Mouse (Mus musculus) kidney, embryonic 15.5 days (tissue): Measurements from ENCODE around the gene Sgms1. TPM values are rescaled to one million over a fixed set of nuclear protein-coding genes. Genes with fewer than 3 reads are reported as not detected.

Experiments
- ATAC-seq: fragments of 200-750 bp; cut with Nextera tagmentation; replicated peaks from 2 replicates; pipeline ENCODE4 v1.8.0; 2017; ENCODE audit warnings: moderate TSS enrichment; ENCODE audit not compliant: low FRiP score
- H3K27ac ChIP-seq: fragments of 300-500 bp; sonication (generic); 2 replicates; pipeline ENCODE4 v1.5.1; 2015; ENCODE audit warnings: mild to moderate bottlenecking, inconsistent platforms
- H3K27me3 ChIP-seq: fragments of 300-500 bp; sonication (generic); 2 replicates; pipeline ENCODE4 v1.6.1; 2015; ENCODE audit warnings: inconsistent platforms
- H3K36me3 ChIP-seq: fragments of 300-500 bp; sonication (generic); 2 replicates; pipeline ENCODE4 v1.6.1; 2015; ENCODE audit warnings: inconsistent platforms
- H3K4me1 ChIP-seq: fragments of 300-500 bp; sonication (generic); 2 replicates; pipeline ENCODE4 v1.6.1; 2015; ENCODE audit warnings: inconsistent platforms
- H3K4me2 ChIP-seq: fragments of 300-500 bp; sonication (generic); 2 replicates; pipeline ENCODE4 v1.6.1; 2015; ENCODE audit warnings: moderate library complexity, mild to moderate bottlenecking, inconsistent platforms
- H3K4me3 ChIP-seq: fragments of 300-500 bp; sonication (generic); replicated peaks from 2 replicates; pipeline ENCODE4 v1.5.1; 2015; ENCODE audit warnings: mild to moderate bottlenecking, inconsistent platforms
- H3K9ac ChIP-seq: fragments of 300-500 bp; sonication (generic); 2 replicates; pipeline ENCODE4 v1.6.1; 2015; ENCODE audit warnings: mild to moderate bottlenecking, inconsistent platforms
- H3K9me3 ChIP-seq: fragments of 300-500 bp; sonication (generic); replicated peaks from 2 replicates; pipeline ENCODE4 v1.6.1; 2016; ENCODE audit warnings: inconsistent platforms
- WGBS: fragments of 180-500 bp; shearing (Covaris S2); methylation state at CpG from one replicate; pipeline ENCODE4 v1.1.7; 2015; ENCODE audit warnings: mixed read lengths; 5-methylcytosine and 5-hydroxymethylcytosine counted together
- polyA plus RNA-seq: library from polyadenylated mRNA; unstranded; fragments of >200 nt; fragmentation: Nextera tagmentation; extraction: Ambion mirVana; gene quantifications from 2 replicates; pipeline ENCODE4 v1.2.1, GENCODE M21; 2015

Sgms1 gene
- polyA plus RNA-seq, 1 experiment from 2014 or later, result 57.0 TPM

- H3K27ac ChIP-seq, result peak overlapping the region; percentile 89
- peaks cover 4% of the 10 kb centered on the region; the same call in 1 of the 2 replicates for H3K36me3 ChIP-seq
- H3K27me3 ChIP-seq, result no peaks in the 10 kb centered on the region
- peaks cover 84% of the 10 kb centered on the region for H3K4me1 ChIP-seq
- no peaks in the 10 kb centered on the region for H3K9me3 ChIP-seq
- peak; percentile 86 for ATAC-seq
- H3K9ac ChIP-seq, result no peak overlapping the region
- 3% methylated on average over 3 of the region's 3 CpGs for WGBS
- no peak overlapping the region for H3K4me3 ChIP-seq
- H3K4me2 ChIP-seq, result 0 out of 2 replicates have a peak overlapping the region, but pooled peaks have one; percentile 31
These were observed 43.3 kb downstream of the Sgms1 start for GRCm38 (mm10) chr19:32346176-32346575.

GRCm38 (mm10) chr19:32345181-32345745, 44.3 kb downstream of the Sgms1 start:
- Histone ChIP-seq H3K9ac (no peak overlapping the region), H3K36me3 (0 out of 2 replicates have a peak, but pooled peaks cover under 1% of the 10 kb centered on the region), H3K4me1 (peaks cover 84% of the 10 kb centered on the region), H3K27me3 (no peaks in the 10 kb centered on the region), H3K4me2 (no peak overlapping the region), H3K4me3 (no peak overlapping the region), H3K9me3 (no peaks in the 10 kb centered on the region), H3K27ac (peak overlapping the region; percentile 89)
- no peak for ATAC-seq
- 84% methylated on average over 6 of the region's 6 CpGs for WGBS

- Histone ChIP-seq H3K27me3 (no peaks in the 10 kb centered on the region), H3K4me3 (peak overlapping the region; percentile 14; the same call in 1 of the 2 replicates), H3K27ac (peak overlapping the region; percentile 66; the same call in 1 of the 2 replicates), H3K4me1 (peaks cover 80% of the 10 kb centered on the region), H3K9ac (no peak overlapping the region), H3K36me3 (no peaks in the 10 kb centered on the region), H3K9me3 (no peaks in the 10 kb centered on the region), H3K4me2 (peak overlapping the region; percentile 48)
- ATAC-seq, result peak; percentile 52; the same call in 1 of the 2 replicates
- 18% methylated on average over 4 of the region's 4 CpGs for WGBS
These were observed 44.8 kb downstream of the Sgms1 start for GRCm38 (mm10) chr19:32344738-32345121.

DNA sequence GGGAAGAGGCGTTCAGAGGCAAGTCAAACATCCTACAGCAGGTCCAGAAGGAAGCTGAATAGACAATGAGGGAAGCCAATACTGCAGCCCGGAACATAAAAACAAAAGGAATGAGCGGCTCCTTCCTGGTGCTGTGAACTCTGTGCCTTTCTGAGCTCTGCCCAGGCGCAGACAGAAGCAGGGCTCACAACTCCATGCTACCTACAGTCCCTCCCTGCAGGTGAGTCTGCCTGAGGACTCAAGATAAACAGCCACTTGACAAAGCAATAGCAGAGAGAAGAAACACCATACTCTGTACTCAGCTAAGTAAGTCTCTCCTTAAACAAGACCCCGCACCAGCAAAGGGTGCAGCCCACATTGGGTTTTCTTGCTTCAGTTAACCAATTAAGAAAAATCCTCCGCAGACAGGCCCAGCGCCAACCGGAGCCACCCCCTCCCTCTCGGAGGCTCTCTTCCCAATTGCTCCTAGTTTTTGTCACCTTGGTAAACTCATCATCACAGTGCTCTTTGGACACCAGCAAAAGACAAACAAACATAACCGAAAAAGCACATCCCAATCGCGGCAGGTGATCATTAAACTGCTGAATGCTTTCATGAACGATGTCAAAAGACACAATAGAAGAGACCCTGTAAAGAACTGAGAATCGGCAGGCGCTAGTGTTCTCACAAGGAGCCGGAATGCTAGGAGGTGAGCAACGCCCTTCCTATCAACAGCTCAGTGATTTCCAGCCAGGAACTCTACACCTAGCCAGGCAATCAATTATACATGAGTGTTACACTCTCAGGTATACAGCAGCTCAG, 45.4 kb downstream of the Sgms1 start:
- WGBS, result 10% methylated on average over 17 of the region's 17 CpGs
- 0 out of 2 replicates have a peak overlapping the region, but pooled peaks have one; percentile 2 for H3K9ac ChIP-seq
- peaks cover 78% of the 10 kb centered on the region for H3K4me1 ChIP-seq

GRCm38 (mm10) chr19:32342436-32342835, 47.1 kb downstream of the Sgms1 start:
- no peak for ATAC-seq
- Histone ChIP-seq H3K36me3 (no peaks in the 10 kb centered on the region), H3K27ac (no peak overlapping the region), H3K9me3 (no peaks in the 10 kb centered on the region), H3K4me2 (no peak overlapping the region), H3K4me1 (peaks cover 66% of the 10 kb centered on the region), H3K4me3 (no peak overlapping the region), H3K27me3 (no peaks in the 10 kb centered on the region), H3K9ac (no peak overlapping the region)
- WGBS, result 82% methylated on average over 5 of the region's 5 CpGs

More for the DNA sequence above, 45.4 kb downstream of the Sgms1 start:
- peak overlapping the region; percentile 48 for H3K4me2 ChIP-seq
- H3K27me3 ChIP-seq, result no peaks in the 10 kb centered on the region
- H3K36me3 ChIP-seq, result no peaks in the 10 kb centered on the region
- peak overlapping the region; percentile 14 for H3K4me3 ChIP-seq
- H3K9me3 ChIP-seq, result no peaks in the 10 kb centered on the region
- peak overlapping the region; percentile 66 for H3K27ac ChIP-seq
- ATAC-seq, result no peak; the same call in 1 of the 2 replicates

DNA sequence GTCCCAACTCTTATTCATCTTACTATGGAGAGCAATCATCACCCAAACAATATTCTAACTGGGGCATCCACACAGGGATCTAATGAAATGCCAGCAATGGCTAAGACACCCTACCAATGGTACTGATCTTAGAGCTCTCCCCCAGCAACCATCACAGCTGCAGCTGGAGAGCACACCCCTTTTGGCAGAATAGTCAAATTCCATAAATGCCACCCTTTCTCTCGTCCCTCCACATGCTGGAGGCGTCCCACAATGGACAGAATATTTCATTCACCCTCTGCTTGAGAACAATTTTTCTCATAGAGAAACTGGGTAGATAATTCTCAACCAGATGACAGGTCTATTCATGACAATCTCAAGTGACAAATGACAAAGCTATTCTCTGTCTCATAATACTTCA, 48.4 kb downstream of the Sgms1 start:
- H3K9ac ChIP-seq, result no peak overlapping the region
- H3K4me1 ChIP-seq, result peaks cover 56% of the 10 kb centered on the region
- no peaks in the 10 kb centered on the region for H3K27me3 ChIP-seq
- no peaks in the 10 kb centered on the region for H3K9me3 ChIP-seq
- H3K4me3 ChIP-seq, result no peak overlapping the region
- no peak overlapping the region for H3K27ac ChIP-seq
- no peak overlapping the region for H3K4me2 ChIP-seq
- no peaks in the 10 kb centered on the region for H3K36me3 ChIP-seq
- no peak for ATAC-seq
- 64% methylated on average over 2 of the region's 2 CpGs for WGBS

- H3K4me1 ChIP-seq, result peaks cover 46% of the 10 kb centered on the region
- no peaks in the 10 kb centered on the region for H3K9me3 ChIP-seq
- no peak overlapping the region for H3K27ac ChIP-seq
- H3K4me2 ChIP-seq, result no peak overlapping the region
- H3K27me3 ChIP-seq, result no peaks in the 10 kb centered on the region
- H3K9ac ChIP-seq, result no peak overlapping the region
- no peak for ATAC-seq
- no peaks in the 10 kb centered on the region for H3K36me3 ChIP-seq
- 88% methylated on average over 5 of the region's 5 CpGs for WGBS
- H3K4me3 ChIP-seq, result no peak overlapping the region
These were observed 49.3 kb downstream of the Sgms1 start for GRCm38 (mm10) chr19:32340168-32340567.

DNA sequence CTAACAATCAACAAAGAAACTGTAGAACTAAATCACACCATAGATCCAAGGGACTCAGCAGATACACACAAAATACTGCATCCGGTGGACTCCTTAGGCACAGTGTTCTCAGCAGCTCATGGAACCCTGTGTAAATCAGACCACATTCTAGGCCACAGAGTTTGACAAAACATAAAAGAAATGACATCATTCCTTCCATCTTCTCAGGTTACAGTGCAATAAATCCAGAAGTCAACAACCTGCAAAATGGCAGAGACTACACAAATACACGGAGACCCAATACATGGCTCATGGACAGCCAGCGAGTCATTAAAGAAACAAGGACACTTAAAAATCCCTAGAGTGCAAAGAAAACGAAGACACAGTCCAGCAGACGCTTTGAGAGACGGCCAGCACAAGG, 51.8 kb downstream of the Sgms1 start:
- peak; percentile 90 for ATAC-seq
- H3K36me3 ChIP-seq, result no peaks in the 10 kb centered on the region
- no peak overlapping the region for H3K4me2 ChIP-seq
- no peaks in the 10 kb centered on the region for H3K27me3 ChIP-seq
- 11% methylated on average over 6 of the region's 6 CpGs for WGBS
- H3K4me3 ChIP-seq, result no peak overlapping the region
- H3K9ac ChIP-seq, result no peak overlapping the region
- H3K4me1 ChIP-seq, result peaks cover 24% of the 10 kb centered on the region
- peak overlapping the region; percentile 82 for H3K27ac ChIP-seq
- H3K9me3 ChIP-seq, result no peaks in the 10 kb centered on the region

DNA sequence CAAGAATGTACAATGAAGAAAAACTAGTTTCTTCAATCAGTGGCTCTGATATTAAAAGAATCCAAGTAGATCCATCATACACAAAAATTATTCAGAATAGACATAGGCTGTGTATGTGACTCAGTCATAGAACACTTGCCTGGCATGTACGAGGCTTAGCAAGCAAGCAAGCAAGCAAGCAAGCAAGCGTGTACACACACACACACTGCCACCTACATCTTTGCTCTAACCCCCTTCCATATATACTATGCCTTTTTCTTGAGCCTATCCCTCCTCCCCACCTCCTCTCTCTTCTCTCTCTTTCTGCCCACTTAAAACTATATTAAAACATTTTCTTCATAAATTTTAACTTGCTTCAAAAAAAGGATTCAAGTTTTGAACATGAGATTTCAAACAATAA, 54.8 kb downstream of the Sgms1 start:
- Histone ChIP-seq H3K4me2 (no peak overlapping the region), H3K27me3 (no peaks in the 10 kb centered on the region), H3K4me3 (no peak overlapping the region), H3K4me1 (peaks cover 9% of the 10 kb centered on the region), H3K9me3 (no peaks in the 10 kb centered on the region), H3K36me3 (no peaks in the 10 kb centered on the region), H3K9ac (no peak overlapping the region), H3K27ac (no peak overlapping the region)
- no peak for ATAC-seq
- WGBS, result 95% methylated on average over 2 of the region's 2 CpGs

DNA sequence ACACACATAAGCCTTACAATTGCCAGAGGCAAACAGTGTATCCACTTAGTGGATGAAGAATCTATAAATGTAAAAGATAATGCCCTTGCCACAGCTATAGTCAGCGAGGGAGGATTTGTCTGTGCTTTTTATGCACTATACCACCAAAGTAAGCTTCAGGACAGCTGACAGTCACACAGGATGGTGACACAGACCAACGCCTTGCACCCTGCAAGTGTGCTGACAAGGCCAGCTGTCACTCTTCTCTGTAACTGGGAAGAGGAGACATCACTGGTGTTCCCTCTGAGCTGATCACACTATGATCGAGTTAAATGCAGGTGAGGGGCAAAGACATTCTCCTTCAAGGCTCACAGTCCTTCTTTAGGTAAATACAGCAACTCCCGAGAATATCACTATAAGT, 56.0 kb downstream of the Sgms1 start:
- Histone ChIP-seq H3K4me1 (peaks cover 11% of the 10 kb centered on the region), H3K9ac (no peak overlapping the region), H3K36me3 (no peaks in the 10 kb centered on the region), H3K4me2 (no peak overlapping the region), H3K27ac (no peak overlapping the region), H3K9me3 (no peaks in the 10 kb centered on the region), H3K27me3 (no peaks in the 10 kb centered on the region), H3K4me3 (no peak overlapping the region)
- 78% methylated on average over 4 of the region's 4 CpGs for WGBS
- no peak for ATAC-seq

GRCm38 (mm10) chr19:32332779-32333460, 56.6 kb downstream of the Sgms1 start:
- peaks cover 13% of the 10 kb centered on the region for H3K4me1 ChIP-seq
- H3K27ac ChIP-seq, result no peak overlapping the region
- no peak overlapping the region for H3K9ac ChIP-seq
- H3K27me3 ChIP-seq, result no peaks in the 10 kb centered on the region
- no peaks in the 10 kb centered on the region for H3K9me3 ChIP-seq
- no peak overlapping the region for H3K4me2 ChIP-seq
- no peaks in the 10 kb centered on the region for H3K36me3 ChIP-seq
- 94% methylated on average over 17 of the region's 17 CpGs for WGBS
- ATAC-seq, result no peak
- H3K4me3 ChIP-seq, result no peak overlapping the region

GRCm38 (mm10) chr19:32330231-32330630, 59.3 kb downstream of the Sgms1 start:
- H3K36me3 ChIP-seq, result no peaks in the 10 kb centered on the region
- no peak overlapping the region for H3K4me2 ChIP-seq
- no peak overlapping the region for H3K4me3 ChIP-seq
- no peaks in the 10 kb centered on the region for H3K27me3 ChIP-seq
- H3K4me1 ChIP-seq, result peaks cover 25% of the 10 kb centered on the region
- no peak for ATAC-seq
- 84% methylated on average over 3 of the region's 3 CpGs for WGBS
- H3K9ac ChIP-seq, result no peak overlapping the region
- H3K27ac ChIP-seq, result peak overlapping the region; percentile 14; the same call in 1 of the 2 replicates
- H3K9me3 ChIP-seq, result no peaks in the 10 kb centered on the region
